Mouse (Mus musculus) R1 (cell line): ENCODE results near the gene 6820408C15Rik.

Experiments used
- DNase-seq: peaks from one replicate; pipeline ENCODE4 v3.0.0-alpha.2; 2018; ENCODE audit warnings: low read depth, low spot score

The 6820408C15Rik gene

DNA sequence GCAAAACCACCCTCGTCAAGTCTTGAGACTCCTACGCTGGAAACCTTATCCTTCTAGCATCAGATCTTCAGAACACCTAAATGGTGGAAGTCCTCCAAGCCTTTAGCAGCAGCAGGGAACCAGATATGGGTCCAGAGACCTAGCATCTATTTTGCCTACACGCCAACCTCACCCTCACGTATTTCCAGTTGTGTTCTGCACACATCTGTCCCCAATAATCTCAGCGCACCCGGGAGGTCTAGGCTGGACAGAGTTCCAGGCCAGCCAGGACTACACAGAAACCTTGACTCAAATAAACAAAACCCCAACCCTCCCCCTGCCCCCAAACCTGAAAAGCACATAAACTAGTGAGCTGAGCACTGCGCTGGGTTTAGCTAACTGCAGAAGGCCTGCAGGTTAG, 3.9 kb upstream of the 6820408C15Rik start:
- no peak for DNase-seq

- no peak for DNase-seq
These were observed 2.7 kb upstream of the 6820408C15Rik start for GRCm38 (mm10) chr2:152412526-152413157.

DNA sequence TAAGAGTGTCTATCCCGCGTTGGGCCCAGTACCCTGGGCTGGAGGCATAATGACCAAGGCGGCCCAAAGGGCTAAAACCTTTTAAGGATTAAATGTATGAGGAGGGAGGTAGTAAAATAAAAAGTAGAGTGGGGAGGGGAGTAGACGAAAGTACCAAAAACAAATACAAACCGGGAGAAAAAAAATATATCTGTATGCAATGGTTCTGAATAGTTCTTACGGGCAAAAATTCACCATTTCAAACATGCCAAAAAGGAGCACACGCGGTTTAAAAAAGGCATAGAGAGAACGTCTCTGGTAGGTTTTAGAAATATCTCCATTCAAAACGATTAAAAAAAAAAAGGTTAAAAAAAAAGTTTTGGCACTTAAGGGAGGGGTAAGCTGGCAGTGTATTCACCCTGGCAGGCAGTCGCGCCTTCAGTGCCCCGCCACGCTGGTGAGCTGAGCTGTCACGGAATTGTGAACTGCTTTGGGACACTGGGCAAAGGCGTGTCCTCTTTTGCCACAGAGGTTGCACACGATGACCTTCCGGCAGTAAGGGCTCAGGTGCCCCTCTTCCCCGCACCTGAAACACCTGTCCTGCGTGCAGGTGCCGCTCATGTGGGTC, 2.1 kb upstream of the 6820408C15Rik start:
- no peak for DNase-seq

DNA sequence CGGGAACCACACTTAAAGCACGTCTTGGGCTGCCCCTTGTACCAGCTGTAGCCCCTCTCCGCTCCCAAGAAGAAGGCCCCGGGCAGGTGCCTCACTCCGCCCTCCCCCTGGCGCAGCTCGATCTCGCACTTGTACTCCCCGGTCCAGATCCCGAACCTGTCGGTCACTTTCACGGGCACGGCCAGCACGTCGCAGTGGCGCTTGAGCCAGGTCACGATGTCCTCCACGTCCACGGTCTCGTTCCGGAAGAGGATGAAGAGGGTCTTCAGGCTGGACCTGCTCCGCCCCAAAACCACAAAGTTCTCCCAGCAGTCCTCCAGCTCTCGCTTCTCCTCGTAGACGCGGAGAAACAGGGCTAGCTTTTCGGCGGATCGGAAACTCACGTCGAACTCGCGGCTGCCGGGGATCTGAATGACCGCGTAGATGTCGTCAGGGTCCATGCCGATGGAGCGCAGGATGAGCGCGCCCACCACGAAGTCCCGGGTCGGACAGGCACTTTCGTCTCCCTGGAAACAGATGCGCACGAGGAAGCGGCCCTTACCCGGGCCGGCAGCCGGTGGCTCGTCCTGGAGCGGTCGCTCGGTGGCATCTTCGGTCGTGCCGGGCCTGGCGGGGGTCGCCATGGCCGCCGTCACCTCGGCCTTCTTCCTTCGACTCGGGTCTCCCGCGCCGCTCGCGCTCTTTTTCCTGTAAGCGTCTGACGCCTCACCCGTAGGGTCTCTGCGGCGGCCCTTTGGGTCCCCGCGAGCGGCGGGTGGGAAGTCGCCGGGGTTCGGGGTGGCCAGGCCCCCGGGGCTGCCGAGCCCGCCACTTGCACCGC, 1.4 kb upstream of the 6820408C15Rik start:
- peak; percentile 46 for DNase-seq

- peak; percentile 95 for DNase-seq
These were observed 709 bp upstream of the 6820408C15Rik start, which contains the start of gene Zcchc3 for GRCm38 (mm10) chr2:152414591-152415165. Gene Zcchc3 (minus strand): TSS chr2:152415027.

DNA sequence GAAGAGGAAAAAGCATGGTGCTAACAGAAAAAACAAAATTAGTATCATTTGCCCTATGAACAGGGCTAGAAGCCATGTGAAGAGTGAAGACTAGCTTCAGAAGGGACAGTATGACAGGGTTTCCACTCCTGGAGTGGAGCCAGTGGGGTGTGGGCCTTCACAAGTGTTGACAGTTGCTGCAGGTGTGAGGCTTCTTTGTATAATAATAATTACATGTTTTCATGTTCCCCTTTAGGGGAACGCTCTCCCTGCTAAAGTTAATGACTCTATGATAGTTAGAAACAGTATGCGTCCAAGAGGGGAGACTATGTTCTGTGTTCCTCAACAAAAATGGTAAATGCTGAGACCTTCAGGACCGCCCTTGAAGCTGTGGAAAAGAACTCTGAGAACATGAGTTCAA, 399 bp downstream of the 6820408C15Rik start:
- DNase-seq: no peak

DNA sequence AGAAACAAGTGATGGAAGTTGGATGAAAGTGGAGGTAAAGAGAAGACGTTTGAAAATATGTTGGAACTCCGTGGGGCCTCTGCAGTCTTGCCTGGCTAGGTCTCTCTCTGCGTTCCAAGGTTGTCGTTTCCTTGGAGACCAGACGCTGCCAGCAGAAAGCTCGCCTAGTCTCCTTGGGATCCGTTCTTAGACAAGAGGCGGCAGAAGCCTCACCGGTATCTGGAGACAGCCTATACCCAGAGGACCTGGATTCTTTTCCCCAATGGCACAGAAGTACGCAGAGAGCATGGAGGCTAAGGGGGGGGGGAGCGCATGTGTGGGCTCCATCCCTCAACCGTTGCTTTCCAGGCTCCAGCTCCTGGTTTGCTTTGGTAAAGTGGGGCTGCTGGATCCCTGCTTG, 12.1 kb downstream of the 6820408C15Rik start:
- DNase-seq: peak; percentile 70

DNA sequence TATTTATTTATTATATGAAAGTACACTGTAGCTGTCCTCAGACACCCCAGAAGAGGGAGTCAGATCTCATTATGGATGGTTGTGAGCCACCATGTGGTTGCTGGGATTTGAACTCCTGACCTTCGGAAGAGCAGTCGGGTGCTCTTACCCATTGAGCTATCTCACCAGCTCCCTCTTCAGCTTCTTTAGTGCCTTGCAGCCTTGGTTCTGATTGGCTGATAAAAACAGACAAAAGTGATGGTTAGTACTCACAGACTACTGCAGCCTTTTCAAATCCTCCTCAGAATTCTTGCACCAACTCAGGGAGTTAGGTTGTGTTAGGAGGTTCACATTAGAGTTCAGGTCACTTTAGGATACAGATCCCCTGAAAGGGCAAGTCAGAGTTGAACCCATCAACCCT, 13.1 kb downstream of the 6820408C15Rik start:
- DNase-seq: peak; percentile 67

GRCm38 (mm10) chr2:152436405-152436901, 21.1 kb downstream of the 6820408C15Rik start:
- no peak for DNase-seq

DNA sequence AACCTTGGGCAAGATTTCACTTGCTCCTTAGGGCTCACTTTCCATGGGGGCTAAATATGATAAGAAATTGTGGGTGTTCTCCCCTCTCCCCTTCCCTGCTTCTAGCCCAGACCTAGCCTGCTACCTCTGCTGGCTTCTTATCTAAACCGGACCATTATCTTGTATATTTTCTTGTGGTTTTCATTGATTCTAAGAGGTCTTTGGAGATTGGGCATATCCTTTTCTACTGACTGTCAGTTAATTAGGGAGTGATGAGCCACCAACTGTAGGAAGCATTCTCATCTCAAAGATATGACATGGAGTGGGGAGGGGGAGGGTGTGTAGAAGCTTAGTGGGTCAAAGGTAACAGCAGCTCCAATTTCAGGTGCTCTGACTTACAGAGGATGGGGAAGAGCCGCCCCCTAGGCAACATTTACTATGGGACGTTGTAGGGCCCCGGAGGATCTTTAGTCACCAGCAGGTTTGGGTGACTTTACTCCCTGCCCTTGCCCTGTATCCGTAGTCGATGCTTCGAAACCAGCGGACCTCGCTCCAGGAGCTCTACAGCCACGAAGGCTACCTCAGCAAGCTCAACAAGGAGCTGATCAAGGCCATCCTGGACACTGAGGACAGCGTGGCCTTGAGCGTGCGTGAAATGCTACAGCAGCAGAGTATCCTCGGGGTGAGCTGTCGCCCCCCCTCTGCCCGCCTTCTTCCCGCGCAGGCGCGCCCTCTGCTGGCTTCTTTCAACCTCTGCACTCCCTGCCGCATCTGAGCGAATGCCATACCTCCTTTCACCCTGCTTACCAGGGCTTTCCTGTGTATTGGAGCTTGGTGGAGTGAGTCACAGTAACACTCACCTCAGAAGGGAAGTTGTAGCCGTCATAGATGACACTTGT, 21.8 kb downstream of the 6820408C15Rik start:
- peak; percentile 73 for DNase-seq

GRCm38 (mm10) chr2:152438963-152439362, 23.6 kb downstream of the 6820408C15Rik start:
- DNase-seq: no peak

GRCm38 (mm10) chr2:152439833-152440232, 24.4 kb downstream of the 6820408C15Rik start:
- no peak for DNase-seq

DNA sequence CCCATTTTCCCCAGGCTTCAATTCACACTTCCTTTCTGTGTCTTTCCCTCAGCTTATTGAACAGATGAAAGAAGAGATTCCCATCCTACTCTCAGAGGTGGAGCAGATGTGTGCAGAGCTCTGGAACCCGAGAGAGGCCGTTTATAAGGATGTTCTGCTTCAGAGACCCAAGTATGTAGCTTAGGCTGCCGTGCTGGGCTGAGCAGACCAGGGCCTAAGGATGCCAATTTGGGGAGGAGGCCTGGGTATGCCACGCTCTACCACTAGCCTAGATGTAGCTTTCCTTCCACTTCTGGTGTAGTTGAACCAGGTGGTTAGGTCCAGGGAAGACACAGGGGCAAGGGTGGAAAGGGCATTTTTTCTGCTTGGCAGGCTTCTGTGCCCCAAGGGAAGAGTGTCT, 26.9 kb downstream of the 6820408C15Rik start:
- DNase-seq: no peak

GRCm38 (mm10) chr2:152443281-152443680, 27.9 kb downstream of the 6820408C15Rik start:
- no peak for DNase-seq

- DNase-seq: no peak
These were observed 31.3 kb downstream of the 6820408C15Rik start for GRCm38 (mm10) chr2:152446642-152447041.

DNA sequence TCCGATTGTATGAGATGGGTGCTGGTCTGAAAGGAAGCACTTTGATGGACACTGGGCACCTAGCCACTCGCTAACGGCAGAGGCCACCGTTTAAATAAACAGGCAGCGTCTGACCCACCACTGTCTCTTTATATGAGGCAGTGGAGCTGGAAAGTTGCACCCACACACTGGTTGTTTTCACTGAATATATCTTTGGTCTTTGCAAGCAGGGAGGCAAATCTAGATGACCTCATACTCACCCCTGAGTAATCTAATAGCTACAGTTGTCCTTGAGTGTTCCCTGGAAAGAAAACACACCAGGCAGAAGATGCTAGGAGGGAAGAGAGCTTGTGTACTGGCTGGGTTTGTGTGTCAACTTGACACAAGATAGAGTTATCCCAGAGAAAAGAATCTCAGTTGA, 32.1 kb downstream of the 6820408C15Rik start:
- DNase-seq: no peak

DNA sequence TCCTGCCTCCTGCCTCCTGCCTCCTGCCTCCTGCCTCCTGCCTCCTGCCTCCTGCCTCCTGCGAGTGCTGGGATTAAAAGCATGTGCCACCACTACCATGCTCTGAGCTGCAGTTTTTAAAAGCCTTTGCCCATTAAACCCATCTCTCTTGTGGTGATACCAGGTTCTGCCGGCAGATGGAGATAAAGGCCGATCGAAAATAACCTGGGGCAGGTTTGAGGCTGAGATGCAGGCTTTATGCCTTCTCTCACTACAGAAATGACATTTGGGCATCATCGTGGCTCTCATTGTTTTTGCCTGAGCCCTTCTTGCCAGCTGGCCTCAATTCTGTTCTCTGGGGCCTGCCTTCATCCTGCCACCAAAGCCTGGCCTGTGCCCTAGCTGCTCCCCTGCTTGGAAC, 34.9 kb downstream of the 6820408C15Rik start:
- peak; percentile 68 for DNase-seq

DNA sequence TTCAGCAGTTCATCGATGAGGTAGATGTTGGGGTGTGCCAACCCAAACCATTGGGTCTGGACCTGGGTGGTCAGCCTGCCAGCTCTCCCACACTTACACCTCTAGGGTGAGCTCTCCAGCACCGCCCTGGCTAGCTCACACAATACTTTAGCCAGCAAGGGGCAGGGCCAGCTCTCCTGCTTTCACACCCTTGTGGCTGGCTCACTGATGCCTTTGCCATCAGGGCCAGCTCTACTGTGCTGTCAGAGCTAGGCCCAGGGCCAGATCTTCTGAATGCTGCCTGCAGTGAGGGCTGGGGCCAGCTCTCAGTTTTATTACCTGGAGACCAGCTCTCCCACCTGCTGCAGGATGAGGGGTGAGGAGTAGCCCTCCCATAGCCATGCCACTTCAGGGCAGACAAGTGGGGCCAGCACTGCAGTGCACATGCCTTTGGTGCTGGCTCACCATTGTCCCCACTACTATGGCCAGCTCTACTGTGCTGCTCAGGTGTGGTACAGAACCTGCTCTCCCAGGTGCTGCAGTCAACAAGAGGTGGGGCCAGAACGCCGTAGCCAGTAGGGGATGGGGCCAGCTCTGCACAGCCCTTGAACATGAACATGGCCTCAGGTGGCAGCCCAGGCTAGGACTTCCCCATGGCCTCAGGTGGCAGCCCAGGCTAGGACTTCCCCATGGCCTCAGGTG, 36.9 kb downstream of the 6820408C15Rik start:
- DNase-seq: no peak

DNA sequence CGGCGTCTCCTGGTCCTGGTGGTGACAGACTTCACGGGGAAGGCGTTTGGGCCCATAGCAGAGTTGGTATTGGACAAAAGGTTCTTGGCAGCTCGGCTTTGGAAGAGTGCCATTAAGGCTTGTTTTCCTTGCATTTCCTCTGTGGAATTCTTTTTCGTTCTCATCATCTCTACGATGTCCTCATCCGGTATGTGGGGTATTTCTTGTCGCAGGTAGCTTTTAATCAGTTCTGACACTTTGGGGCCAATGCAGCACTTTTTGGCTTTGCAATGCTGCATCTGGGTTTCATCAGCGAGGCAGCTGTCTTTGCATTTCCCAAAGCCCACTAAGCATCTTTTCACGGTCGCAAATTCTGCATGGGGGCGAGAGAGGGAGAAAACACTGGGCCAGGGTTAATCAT, 43.9 kb downstream of the 6820408C15Rik start:
- no peak for DNase-seq

- peak; percentile 58 for DNase-seq
These were observed 49.3 kb downstream of the 6820408C15Rik start, which contains the start of gene Defb23 for GRCm38 (mm10) chr2:152464570-152465150. Gene Defb23 (minus strand): TSS chr2:152464620.
